Mouse (Mus musculus): ENCODE measurements around the gene Mrpl1.

DNA sequence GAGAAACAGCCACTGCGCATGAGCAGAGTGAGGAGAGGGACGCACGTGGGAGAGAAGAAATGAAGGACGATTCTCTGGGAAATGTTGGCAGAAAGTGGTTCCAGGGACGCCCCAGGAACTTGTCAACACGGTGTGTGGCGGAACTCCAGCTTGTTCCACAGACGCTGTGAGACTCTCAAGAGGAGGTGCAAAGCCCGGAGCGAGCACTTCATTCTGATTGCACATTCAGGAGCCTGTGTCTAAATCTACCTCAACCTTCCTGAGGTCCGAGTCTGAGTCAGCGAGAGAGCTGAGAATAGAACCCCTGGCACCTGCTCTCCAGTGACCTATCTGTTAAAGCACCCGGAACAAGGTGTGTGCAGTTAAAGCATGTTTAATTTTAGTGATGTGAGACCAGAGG is 98.8 kb downstream of the Mrpl1 start:
- TF ChIP-seq POLR2A (IDR thresholded peaks at IDR 0.05; ENCODE audit: low read depth, low read length) (no peak), ZNF384 (IDR thresholded peaks at IDR 0.05; ENCODE audit: low read depth, low read length) (no peak), MYC (IDR thresholded peaks at IDR 0.05; ENCODE audit: low read depth, low read length) (no peak), SMC3 (IDR thresholded peaks at IDR 0.05; ENCODE audit: low read depth, low read length) (no peak), USF1 (IDR thresholded peaks at IDR 0.05; ENCODE audit: low read depth, low read length) (no peak), EP300 (IDR thresholded peaks at IDR 0.05; ENCODE audit: low read length) (no peak), CTCF (conservative IDR thresholded peaks at IDR 0.05 in 1 of 2, IDR thresholded peaks at IDR 0.05 in 1 of 2; ENCODE audit: low read depth in 2 of 2, low read length in 2 of 2) (no peak), JUN (IDR thresholded peaks at IDR 0.05; ENCODE audit: insufficient read depth, low read depth, low read length) (no peak), MAX (IDR thresholded peaks at IDR 0.05; ENCODE audit: low read length) (no peak), MAFK (IDR thresholded peaks at IDR 0.05; ENCODE audit: insufficient replicate concordance, low read length) (no peak), BHLHE40 (IDR thresholded peaks at IDR 0.05; ENCODE audit: low read depth, low read length) (no peak), ZC3H11A (IDR thresholded peaks at IDR 0.05; ENCODE audit: low read depth, low read length) (no peak), CHD2 (IDR thresholded peaks at IDR 0.05; ENCODE audit: low read length) (no peak), ZMIZ1 (IDR thresholded peaks at IDR 0.05; ENCODE audit: low read depth, low read length) (no peak)
